Mouse (Mus musculus): Measurements from ENCODE around the gene Spred2.
"Not testable (repeated sequence)": the region's sequence is repeated elsewhere in the genome, so short reads cannot be mapped to it uniquely, and the experiment has no call there.

The Spred2 gene

GRCm38 (mm10) chr11:20043256-20043655, 119.1 kb downstream of the Spred2 start:
- no peak for DNase-seq (ENCODE audit: extremely low spot score, low read depth, low spot score)

GRCm38 (mm10) chr11:20045586-20045985, 121.4 kb downstream of the Spred2 start:
- no peak for DNase-seq (ENCODE audit: extremely low spot score, low read depth, low spot score)

- DNase-seq (ENCODE audit: extremely low spot score, low read depth, low spot score) = no peak
Observed at GRCm38 (mm10) chr11:20052814-20053536, 128.8 kb downstream of the Spred2 start.

- no peak for DNase-seq (ENCODE audit: extremely low spot score, low read depth, low spot score)
Observed at GRCm38 (mm10) chr11:20053951-20054350, 129.8 kb downstream of the Spred2 start.

GRCm38 (mm10) chr11:20054617-20055016, 130.4 kb downstream of the Spred2 start:
- no peak for DNase-seq (ENCODE audit: extremely low spot score, low read depth, low spot score)

GRCm38 (mm10) chr11:20056168-20056567, 132.0 kb downstream of the Spred2 start:
- DNase-seq (ENCODE audit: extremely low spot score, low read depth, low spot score) = no peak

GRCm38 (mm10) chr11:20057429-20057828, 133.3 kb downstream of the Spred2 start:
- DNase-seq (ENCODE audit: extremely low spot score, low read depth, low spot score) = no peak

- DNase-seq (ENCODE audit: extremely low spot score, low read depth, low spot score) = no peak
Observed at GRCm38 (mm10) chr11:20059736-20060135, 135.6 kb downstream of the Spred2 start.

- DNase-seq (ENCODE audit: extremely low spot score, low read depth, low spot score) = not testable (repeated sequence)
Observed at GRCm38 (mm10) chr11:20062801-20063200, 138.6 kb downstream of the Spred2 start.

- DNase-seq (ENCODE audit: extremely low spot score, low read depth, low spot score) = not testable (repeated sequence)
Observed at GRCm38 (mm10) chr11:20064086-20064485, 139.9 kb downstream of the Spred2 start.

- no peak for DNase-seq (ENCODE audit: extremely low spot score, low read depth, low spot score)
Observed at GRCm38 (mm10) chr11:20064926-20065325, 140.8 kb downstream of the Spred2 start.

- DNase-seq (ENCODE audit: extremely low spot score, low read depth, low spot score) = no peak
Observed at GRCm38 (mm10) chr11:20066106-20066505, 141.9 kb downstream of the Spred2 start.

- DNase-seq (ENCODE audit: extremely low spot score, low read depth, low spot score) = no peak
Observed at GRCm38 (mm10) chr11:20067521-20067920, 143.3 kb downstream of the Spred2 start.

- DNase-seq (ENCODE audit: extremely low spot score, low read depth, low spot score) = no peak
Observed at GRCm38 (mm10) chr11:20068346-20069004, 144.3 kb downstream of the Spred2 start.

GRCm38 (mm10) chr11:20072174-20072573, 148.0 kb downstream of the Spred2 start:
- peak; percentile 24 for DNase-seq (ENCODE audit: extremely low spot score, low read depth, low spot score)

GRCm38 (mm10) chr11:20072826-20073225, 148.7 kb downstream of the Spred2 start:
- DNase-seq (ENCODE audit: extremely low spot score, low read depth, low spot score) = no peak

Data from hindlimb bud, embryonic 11.5 days (tissue).